8 mouse cellular contexts compared by ENCODE assay signal in the genomic region with DNA sequence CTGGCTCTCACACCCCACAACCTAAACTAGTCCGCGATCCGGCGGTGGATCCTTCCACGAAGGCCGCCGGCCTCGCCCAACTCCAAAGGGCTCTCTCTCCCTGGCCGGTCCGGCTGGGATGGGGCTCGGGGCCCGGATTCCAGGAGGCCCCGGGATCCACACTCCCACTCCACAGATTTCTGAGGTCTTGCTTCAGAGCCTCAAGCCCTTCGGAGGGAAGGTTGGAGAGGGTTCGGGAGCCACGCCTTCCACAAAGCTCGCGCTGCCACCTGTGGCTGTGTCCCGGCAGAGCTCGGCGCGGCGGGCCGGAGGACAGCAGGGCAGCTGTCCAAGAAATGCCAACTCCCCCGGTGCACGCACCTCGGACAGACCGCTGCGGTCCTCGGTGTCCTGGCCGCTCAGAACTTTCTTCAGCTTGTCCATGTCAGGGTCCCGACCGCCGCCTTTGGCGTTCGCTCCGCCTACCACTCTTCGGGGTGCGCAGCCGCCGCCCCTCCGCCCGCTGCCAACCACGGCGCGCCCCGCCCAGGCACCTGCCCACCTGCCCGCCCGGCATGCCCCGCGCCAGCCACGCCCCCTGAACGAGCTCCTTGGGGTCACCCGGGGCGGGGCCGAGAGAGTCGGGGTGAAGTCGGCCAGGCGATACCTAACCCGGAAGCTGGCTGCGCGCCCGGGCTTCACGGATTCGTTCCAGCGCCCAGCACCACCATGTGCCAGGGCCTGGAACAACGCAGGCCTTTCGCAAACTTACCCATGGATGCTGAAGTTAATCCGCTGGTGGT. TPM values are rescaled to one million over a fixed set of nuclear protein-coding genes. Genes with fewer than 3 reads are reported as not detected.
DNase-seq lines count a peak whose midpoint lies in the region; ATAC-seq lines count a peak whose summit lies in the region.

A gene (minus strand): TSS at position 559 of the 782 bp plus-strand sequence.

- H3K9me3 ChIP-seq in intestine, embryonic 15.5 days: no peaks in the 10 kb centered on the region

- peaks cover 7% of the 10 kb centered on the region for H3K4me1 ChIP-seq in intestine, embryonic 15.5 days (replicated peaks)

- peak within 1 kb of the TSS; percentile 73 for H3K4me3 ChIP-seq in intestine, embryonic 15.5 days (replicated peaks)

- intact Hi-C loops in gastrocnemius, postnatal 36 days (cut with DNase I): no loop called here
- intact Hi-C loops in left cerebral cortex, postnatal 25 days (cut with DNase I): no loop called here

- H3K9ac ChIP-seq in intestine, embryonic 15.5 days: peak within 1 kb of the TSS; percentile 78

- peak within 1 kb of the TSS; percentile 91 for H3K27ac ChIP-seq in intestine, embryonic 15.5 days

- H3K36me3 ChIP-seq in intestine, embryonic 15.5 days: no peaks in the 10 kb centered on the region

- DNase-seq in adrenal gland, postnatal 10 days: peak; percentile 95
- peak; percentile 85 for DNase-seq in embryo, embryonic 9.5 days (ENCODE audit: extremely low spot score)
- DNase-seq in gastrocnemius, postnatal 36 days: peak; percentile 84 to 86
- peak; percentile 56 to 67 for DNase-seq in left cerebral cortex, postnatal 25 days (ENCODE audit: low spot score in 2 of 2)
- peak; percentile 70 for DNase-seq in mesoderm, embryonic 11.5 days (ENCODE audit: low read depth, low spot score)
- DNase-seq in right cerebral cortex, postnatal 25 days: peak; percentile 70
- peak; percentile 83 to 90 for DNase-seq in urinary bladder, postnatal 4 days (ENCODE audit: low spot score in 2 of 2)

- peak; percentile 95 for ATAC-seq in intestine, embryonic 15.5 days

- H3K27me3 ChIP-seq in intestine, embryonic 15.5 days (replicated peaks): no peaks in the 10 kb centered on the region

- 1% methylated on average over 68 of the region's 69 CpGs for WGBS in intestine, embryonic 15.5 days

- H3K4me2 ChIP-seq in intestine, embryonic 15.5 days (replicated peaks): peak within 1 kb of the TSS; percentile 81

RNA-seq across cellular contexts. Expression of the gene that starts here (rescaled TPM):
- total RNA-seq in adrenal gland, postnatal 10 days (2021): 10 to 100 TPM; 23.6 to 25.1 TPM
- total RNA-seq in gastrocnemius, postnatal 36 days (2021): 1 to 10 TPM; 7.6 to 8.2 TPM
- polyA plus RNA-seq in intestine, embryonic 15.5 days (2015; fragmentation: Nextera tagmentation; extraction: Ambion mirVana): 25.9 and 27.1 TPM in 2 replicates
- 10 to 100 TPM; 12.6 to 12.9 TPM for total RNA-seq in left cerebral cortex, postnatal 25 days (2021)

Comparison
In these comparisons a context has a peak if more than half of its experiments do, and no peak if none do; other contexts are left out.
1. Peak in every context shown above with its lines: DNase-seq, ATAC-seq, H3K4me3 ChIP-seq and H3K27ac ChIP-seq.